Mouse (Mus musculus): ENCODE data around the gene Itsn2. TPM values are rescaled to one million over a fixed set of nuclear protein-coding genes. Genes with fewer than 3 reads are reported as not detected.

The Itsn2 gene
- polyA plus RNA-seq, 1 experiment from 2014 or later = 43.0 TPM

- Histone ChIP-seq H3K4me1 (replicated peaks; ENCODE audit: control insufficient read depth, insufficient read depth, low read length) (no peaks in the 10 kb centered on the region; the same call in 1 of the 2 replicates), H3K9ac (ENCODE audit: low read depth, low read length) (no peak overlapping the region), H3K4me3 (ENCODE audit: low read depth, low read length) (no peak overlapping the region), H3K27ac (ENCODE audit: low read depth, low read length) (no peak overlapping the region), H3K9me3 (ENCODE audit: control insufficient read depth, low read length) (no peaks in the 10 kb centered on the region), H3K36me3 (ENCODE audit: control insufficient read depth, insufficient read depth, low read length) (peaks cover 17% of the 10 kb centered on the region), H3K4me2 (no peak overlapping the region), H3K27me3 (replicated peaks; ENCODE audit: control insufficient read depth, insufficient read depth, low read length) (no peaks in the 10 kb centered on the region)
- 82% methylated on average over 4 of the region's 4 CpGs for WGBS
- DNase-seq (ENCODE audit: low spot score) = no peak
- no peak for ATAC-seq (replicated peaks; ENCODE audit: low FRiP score)
Observed at GRCm38 (mm10) chr12:4708296-4708695, 115.9 kb downstream of the Itsn2 start.

GRCm38 (mm10) chr12:4708881-4709604, 116.6 kb downstream of the Itsn2 start:
- no peak overlapping the region for H3K4me3 ChIP-seq (ENCODE audit: low read depth, low read length)
- ATAC-seq (replicated peaks; ENCODE audit: low FRiP score) = no peak; the same call in 1 of the 2 replicates
- no peak for DNase-seq (ENCODE audit: low spot score)
- H3K27me3 ChIP-seq (replicated peaks; ENCODE audit: control insufficient read depth, insufficient read depth, low read length) = no peaks in the 10 kb centered on the region
- WGBS = 80% methylated on average over 8 of the region's 8 CpGs
- no peaks in the 10 kb centered on the region for H3K9me3 ChIP-seq (ENCODE audit: control insufficient read depth, low read length)
- H3K27ac ChIP-seq (ENCODE audit: low read depth, low read length) = no peak overlapping the region
- no peak overlapping the region for H3K9ac ChIP-seq (ENCODE audit: low read depth, low read length)
- H3K4me1 ChIP-seq (replicated peaks; ENCODE audit: control insufficient read depth, insufficient read depth, low read length) = no peaks in the 10 kb centered on the region; the same call in 1 of the 2 replicates
- peaks cover 17% of the 10 kb centered on the region for H3K36me3 ChIP-seq (ENCODE audit: control insufficient read depth, insufficient read depth, low read length)
- no peak overlapping the region for H3K4me2 ChIP-seq

GRCm38 (mm10) chr12:4709926-4710325, 117.5 kb downstream of the Itsn2 start:
- WGBS = 89% methylated on average over 7 of the region's 7 CpGs
- no peak overlapping the region for H3K4me3 ChIP-seq (ENCODE audit: low read depth, low read length)
- peaks cover 4% of the 10 kb centered on the region for H3K4me1 ChIP-seq (replicated peaks; ENCODE audit: control insufficient read depth, insufficient read depth, low read length)
- peaks cover 17% of the 10 kb centered on the region for H3K36me3 ChIP-seq (ENCODE audit: control insufficient read depth, insufficient read depth, low read length)
- no peak overlapping the region for H3K4me2 ChIP-seq
- H3K27ac ChIP-seq (ENCODE audit: low read depth, low read length) = no peak overlapping the region
- H3K27me3 ChIP-seq (replicated peaks; ENCODE audit: control insufficient read depth, insufficient read depth, low read length) = no peaks in the 10 kb centered on the region
- no peak overlapping the region for H3K9ac ChIP-seq (ENCODE audit: low read depth, low read length)
- H3K9me3 ChIP-seq (ENCODE audit: control insufficient read depth, low read length) = no peaks in the 10 kb centered on the region
- DNase-seq (ENCODE audit: low spot score) (no peak), ATAC-seq (replicated peaks; ENCODE audit: low FRiP score) (no peak)

GRCm38 (mm10) chr12:4713361-4713760, 120.9 kb downstream of the Itsn2 start:
- peaks cover 26% of the 10 kb centered on the region for H3K4me1 ChIP-seq (replicated peaks; ENCODE audit: control insufficient read depth, insufficient read depth, low read length)

GRCm38 (mm10) chr12:4715606-4716005, 123.2 kb downstream of the Itsn2 start:
- H3K4me2 ChIP-seq = peak overlapping the region; percentile 4
- 38% methylated on average over 10 of the region's 10 CpGs for whole genome bisulfite sequencing

More at GRCm38 (mm10) chr12:4713361-4713760, 120.9 kb downstream of the Itsn2 start:
- Histone ChIP-seq H3K36me3 (ENCODE audit: control insufficient read depth, insufficient read depth, low read length) (peaks cover 12% of the 10 kb centered on the region; the same call in 1 of the 2 replicates), H3K9ac (ENCODE audit: low read depth, low read length) (no peak overlapping the region), H3K27ac (ENCODE audit: low read depth, low read length) (no peak overlapping the region), H3K4me2 (no peak overlapping the region), H3K27me3 (replicated peaks; ENCODE audit: control insufficient read depth, insufficient read depth, low read length) (no peaks in the 10 kb centered on the region), H3K4me3 (ENCODE audit: low read depth, low read length) (no peak overlapping the region), H3K9me3 (ENCODE audit: control insufficient read depth, low read length) (no peaks in the 10 kb centered on the region)
- no peak for ATAC-seq (replicated peaks; ENCODE audit: low FRiP score)
- 84% methylated on average over 4 of the region's 4 CpGs for WGBS
- no peak for DNase-seq (ENCODE audit: low spot score)

GRCm38 (mm10) chr12:4717417-4717816, 125.0 kb downstream of the Itsn2 start:
- Histone ChIP-seq H3K9ac (ENCODE audit: low read depth, low read length) (no peak overlapping the region), H3K27me3 (replicated peaks; ENCODE audit: control insufficient read depth, insufficient read depth, low read length) (no peaks in the 10 kb centered on the region), H3K36me3 (ENCODE audit: control insufficient read depth, insufficient read depth, low read length) (peaks cover 5% of the 10 kb centered on the region; the same call in 1 of the 2 replicates), H3K9me3 (ENCODE audit: control insufficient read depth, low read length) (no peaks in the 10 kb centered on the region), H3K4me1 (replicated peaks; ENCODE audit: control insufficient read depth, insufficient read depth, low read length) (peaks cover 36% of the 10 kb centered on the region), H3K27ac (ENCODE audit: low read depth, low read length) (no peak overlapping the region; the same call in 1 of the 2 replicates), H3K4me3 (ENCODE audit: low read depth, low read length) (no peak overlapping the region), H3K4me2 (peak overlapping the region; percentile 6)
- ATAC-seq (replicated peaks; ENCODE audit: low FRiP score) = peak; percentile 85
- WGBS = 10% methylated on average over 7 of the region's 7 CpGs
- DNase-seq (ENCODE audit: low spot score) = no peak

More at GRCm38 (mm10) chr12:4715606-4716005, 123.2 kb downstream of the Itsn2 start:
- DNase-seq (ENCODE audit: low spot score) (no peak), ATAC-seq (replicated peaks; ENCODE audit: low FRiP score) (peak; percentile 55)
- Histone ChIP-seq H3K27me3 (replicated peaks; ENCODE audit: control insufficient read depth, insufficient read depth, low read length) (no peaks in the 10 kb centered on the region), H3K36me3 (ENCODE audit: control insufficient read depth, insufficient read depth, low read length) (peaks cover 5% of the 10 kb centered on the region; the same call in 1 of the 2 replicates), H3K9me3 (ENCODE audit: control insufficient read depth, low read length) (no peaks in the 10 kb centered on the region), H3K4me1 (replicated peaks; ENCODE audit: control insufficient read depth, insufficient read depth, low read length) (peaks cover 36% of the 10 kb centered on the region), H3K27ac (ENCODE audit: low read depth, low read length) (peak overlapping the region; percentile 34; the same call in 1 of the 2 replicates), H3K4me3 (ENCODE audit: low read depth, low read length) (no peak overlapping the region), H3K9ac (ENCODE audit: low read depth, low read length) (no peak overlapping the region)

GRCm38 (mm10) chr12:4719066-4719761, 126.8 kb downstream of the Itsn2 start:
- ATAC-seq (replicated peaks; ENCODE audit: low FRiP score) = peak; percentile 12; the same call in 1 of the 2 replicates
- peak overlapping the region; percentile 62 for H3K4me2 ChIP-seq
- DNase-seq (ENCODE audit: low spot score) = no peak

GRCm38 (mm10) chr12:4719762-4720754, 127.6 kb downstream of the Itsn2 start:
- 53% methylated on average over 17 of the region's 17 CpGs for WGBS
- H3K4me1 ChIP-seq (replicated peaks; ENCODE audit: control insufficient read depth, insufficient read depth, low read length) = peaks cover 31% of the 10 kb centered on the region
- peak; percentile 72 for ATAC-seq (replicated peaks; ENCODE audit: low FRiP score)
- 0 out of 2 replicates have a peak, but pooled peaks cover under 1% of the 10 kb centered on the region for H3K36me3 ChIP-seq (ENCODE audit: control insufficient read depth, insufficient read depth, low read length)
- peak overlapping the region; percentile 28; the same call in 1 of the 2 replicates for H3K9ac ChIP-seq (ENCODE audit: low read depth, low read length)
- no peaks in the 10 kb centered on the region for H3K9me3 ChIP-seq (ENCODE audit: control insufficient read depth, low read length)
- peak overlapping the region; percentile 62 for H3K4me2 ChIP-seq
- peak overlapping the region; percentile 31 for H3K4me3 ChIP-seq (ENCODE audit: low read depth, low read length)
- no peaks in the 10 kb centered on the region for H3K27me3 ChIP-seq (replicated peaks; ENCODE audit: control insufficient read depth, insufficient read depth, low read length)
- no peak for DNase-seq (ENCODE audit: low spot score)
- peak overlapping the region; percentile 62 for H3K27ac ChIP-seq (ENCODE audit: low read depth, low read length)

More at GRCm38 (mm10) chr12:4719066-4719761, 126.8 kb downstream of the Itsn2 start:
- Histone ChIP-seq H3K27ac (ENCODE audit: low read depth, low read length) (peak overlapping the region; percentile 62), H3K4me3 (ENCODE audit: low read depth, low read length) (peak overlapping the region; percentile 25; the same call in 1 of the 2 replicates), H3K9ac (ENCODE audit: low read depth, low read length) (peak overlapping the region; percentile 28; the same call in 1 of the 2 replicates), H3K27me3 (replicated peaks; ENCODE audit: control insufficient read depth, insufficient read depth, low read length) (no peaks in the 10 kb centered on the region), H3K4me1 (replicated peaks; ENCODE audit: control insufficient read depth, insufficient read depth, low read length) (peaks cover 36% of the 10 kb centered on the region), H3K9me3 (ENCODE audit: control insufficient read depth, low read length) (no peaks in the 10 kb centered on the region), H3K36me3 (ENCODE audit: control insufficient read depth, insufficient read depth, low read length) (0 out of 2 replicates have a peak, but pooled peaks cover 2% of the 10 kb centered on the region)
- 37% methylated on average over 13 of the region's 13 CpGs for WGBS
